Mouse (Mus musculus): ENCODE results near the gene Arrdc2.

Arrdc2 gene

GRCm38 (mm10) chr8:70808955-70809701, 30.4 kb downstream of the Arrdc2 start:
- DNase-seq (ENCODE audit: low read depth, low spot score): no peak

- DNase-seq (ENCODE audit: low read depth, low spot score): no peak
Measured at GRCm38 (mm10) chr8:70808239-70808638, 31.3 kb downstream of the Arrdc2 start, which contains the start of gene Il12rb1. Gene Il12rb1, plus strand, starts transcription at chr8:70808449.

GRCm38 (mm10) chr8:70807304-70807703, 32.2 kb downstream of the Arrdc2 start:
- no peak for DNase-seq (ENCODE audit: low read depth, low spot score)

- no peak for DNase-seq (ENCODE audit: low read depth, low spot score)
Measured at GRCm38 (mm10) chr8:70806541-70806940, 33.0 kb downstream of the Arrdc2 start.

GRCm38 (mm10) chr8:70804481-70805206, 34.9 kb downstream of the Arrdc2 start, which contains the start of gene Mast3:
Gene Mast3, minus strand, starts transcription at chr8:70805054.
- DNase-seq (ENCODE audit: low read depth, low spot score): peak; percentile 54

GRCm38 (mm10) chr8:70803761-70804480, 35.6 kb downstream of the Arrdc2 start:
- DNase-seq (ENCODE audit: low read depth, low spot score): no peak

- no peak for DNase-seq (ENCODE audit: low read depth, low spot score)
Measured at GRCm38 (mm10) chr8:70802786-70803510, 36.6 kb downstream of the Arrdc2 start.

- DNase-seq (ENCODE audit: low read depth, low spot score): no peak
Measured at GRCm38 (mm10) chr8:70801830-70802229, 37.7 kb downstream of the Arrdc2 start.

GRCm38 (mm10) chr8:70801156-70801555, 38.4 kb downstream of the Arrdc2 start:
- no peak for DNase-seq (ENCODE audit: low read depth, low spot score)

- no peak for DNase-seq (ENCODE audit: low read depth, low spot score)
Measured at GRCm38 (mm10) chr8:70800648-70801047, 38.9 kb downstream of the Arrdc2 start.

GRCm38 (mm10) chr8:70798281-70798680, 41.2 kb downstream of the Arrdc2 start:
- no peak for DNase-seq (ENCODE audit: low read depth, low spot score)

GRCm38 (mm10) chr8:70797081-70798070, 42.1 kb downstream of the Arrdc2 start:
- peak; percentile 75 for DNase-seq (ENCODE audit: low read depth, low spot score)

GRCm38 (mm10) chr8:70796403-70797080, 43.0 kb downstream of the Arrdc2 start:
- no peak for DNase-seq (ENCODE audit: low read depth, low spot score)

- no peak for DNase-seq (ENCODE audit: low read depth, low spot score)
Measured at GRCm38 (mm10) chr8:70795370-70795769, 44.1 kb downstream of the Arrdc2 start.

GRCm38 (mm10) chr8:70794215-70794614, 45.3 kb downstream of the Arrdc2 start:
- DNase-seq (ENCODE audit: low read depth, low spot score): no peak

- peak; percentile 81 for DNase-seq (ENCODE audit: low read depth, low spot score)
Measured at GRCm38 (mm10) chr8:70792700-70793099, 46.8 kb downstream of the Arrdc2 start.

- peak; percentile 97 for DNase-seq (ENCODE audit: low read depth, low spot score)
Measured at GRCm38 (mm10) chr8:70791975-70792691, 47.4 kb downstream of the Arrdc2 start.

- no peak for DNase-seq (ENCODE audit: low read depth, low spot score)
Measured at GRCm38 (mm10) chr8:70791294-70791701, 48.2 kb downstream of the Arrdc2 start.

GRCm38 (mm10) chr8:70790846-70791245, 48.7 kb downstream of the Arrdc2 start:
- DNase-seq (ENCODE audit: low read depth, low spot score): no peak

Measured in retina, postnatal 7 days (tissue).